Mouse (Mus musculus) small intestine, adult 10 weeks (tissue): ENCODE measurements around the gene Psme3. TPM values are rescaled to one million over a fixed set of nuclear protein-coding genes. Genes with fewer than 3 reads are reported as not detected.

Source experiments
- polyA plus RNA-seq: library from polyadenylated mRNA; stranded (reverse); fragments of 350-450 nt; fragmentation: Illumina TruSeq; extraction: RNeasy Lipid Tissue Mini Kit (QIAGEN cat#74804); gene quantifications from one replicate; pipeline ENCODE4 v1.2.3, GENCODE M21; 2014; ENCODE audit warnings: low replicate concordance

Gene Psme3
- 194 TPM for polyA plus RNA-seq

DNA sequence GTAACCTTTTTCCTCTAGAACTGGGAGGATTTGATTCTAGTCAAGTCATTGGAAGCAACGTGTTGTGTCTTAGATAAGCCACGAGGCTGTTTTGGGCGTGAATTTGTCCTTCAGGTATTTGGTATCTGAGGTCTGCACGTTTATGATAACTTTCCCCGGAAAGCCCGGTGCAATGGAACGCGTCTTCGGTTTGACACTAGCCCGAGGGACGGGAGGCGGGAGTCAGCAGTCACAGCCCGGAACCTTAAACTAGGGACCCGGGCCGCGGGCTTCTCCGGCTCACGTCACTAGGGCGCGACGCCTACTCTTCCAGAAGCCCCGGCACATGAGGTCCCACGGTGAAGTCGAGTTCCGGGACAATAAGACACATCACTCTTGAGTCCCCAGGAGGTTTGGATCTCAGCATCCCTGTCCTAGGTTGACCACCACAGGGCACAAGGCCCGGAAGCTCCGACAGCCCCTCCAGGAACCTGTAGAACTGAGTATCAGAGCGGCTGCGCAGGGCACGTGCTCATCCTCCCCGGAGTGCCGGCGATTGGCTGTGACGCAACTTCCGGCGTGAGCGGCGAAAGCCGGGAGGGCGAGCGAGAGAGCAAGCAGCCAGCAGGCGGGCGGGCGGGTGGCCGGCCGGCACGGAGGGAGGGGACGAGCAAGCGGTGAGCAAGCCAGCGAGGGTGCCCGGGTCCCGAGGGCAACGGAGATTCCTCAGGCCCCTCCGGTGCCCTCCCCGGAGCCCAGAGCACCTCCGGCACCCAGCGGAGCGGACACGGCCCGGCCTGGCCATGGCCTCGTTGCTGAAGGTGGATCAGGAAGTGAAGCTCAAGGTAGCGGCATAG, at the start of gene Psme3:
Gene Psme3 (plus strand): TSS at position 549 of the 836 bp plus-strand sequence.

DNA sequence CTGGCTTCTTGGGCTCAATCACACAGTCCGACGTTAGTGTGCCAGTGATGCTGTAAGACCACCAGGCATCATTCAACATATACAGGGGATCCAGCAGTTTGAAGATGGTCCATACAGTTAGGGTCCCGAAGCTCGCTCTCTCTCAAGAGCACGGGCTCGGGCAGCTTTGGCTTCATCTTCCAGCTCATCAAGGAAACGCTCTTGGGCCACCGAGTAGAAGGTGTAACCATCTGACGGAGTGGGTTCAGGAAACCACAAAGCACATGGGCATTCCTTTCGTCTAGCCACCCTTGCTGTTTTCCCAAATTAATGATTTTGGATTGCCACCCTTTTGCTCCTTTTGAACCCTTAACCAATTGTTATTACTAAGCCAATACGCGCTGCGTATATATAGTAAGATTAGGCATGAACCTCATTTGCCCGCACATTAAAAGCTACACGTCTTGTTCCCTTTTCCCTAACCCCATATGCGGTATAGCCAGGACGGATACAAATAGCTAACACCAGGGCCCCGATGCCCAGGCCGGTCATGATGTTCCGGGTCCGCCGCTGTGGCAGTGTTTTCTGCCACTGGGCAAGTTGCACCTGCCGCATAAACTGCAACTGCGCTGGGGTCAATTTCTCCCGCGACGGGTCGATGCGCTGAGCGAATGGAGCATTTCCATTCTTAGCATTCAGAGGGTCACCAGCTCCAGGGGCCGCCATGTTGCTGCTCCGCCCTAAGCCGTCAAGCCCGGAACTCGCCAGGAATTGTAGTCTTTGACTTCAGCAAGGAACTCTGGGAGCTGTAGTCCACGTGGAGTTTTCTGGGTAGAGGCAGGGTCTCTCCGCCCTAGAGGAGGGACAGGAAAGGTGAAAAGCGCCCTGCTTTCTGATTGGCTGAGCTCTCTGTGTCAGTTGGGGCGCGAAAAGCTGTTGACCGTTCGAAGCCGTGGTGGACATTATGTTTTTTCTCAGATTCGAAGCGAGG, 37.5 kb upstream of the Psme3 start, which contains the start of the genes Cntd1 and Coa3:
Gene Cntd1 (plus strand): TSS at position 790 of the 970 bp plus-strand sequence.
Gene Coa3 (minus strand): TSS at position 892 of the 970 bp plus-strand sequence.

DNA sequence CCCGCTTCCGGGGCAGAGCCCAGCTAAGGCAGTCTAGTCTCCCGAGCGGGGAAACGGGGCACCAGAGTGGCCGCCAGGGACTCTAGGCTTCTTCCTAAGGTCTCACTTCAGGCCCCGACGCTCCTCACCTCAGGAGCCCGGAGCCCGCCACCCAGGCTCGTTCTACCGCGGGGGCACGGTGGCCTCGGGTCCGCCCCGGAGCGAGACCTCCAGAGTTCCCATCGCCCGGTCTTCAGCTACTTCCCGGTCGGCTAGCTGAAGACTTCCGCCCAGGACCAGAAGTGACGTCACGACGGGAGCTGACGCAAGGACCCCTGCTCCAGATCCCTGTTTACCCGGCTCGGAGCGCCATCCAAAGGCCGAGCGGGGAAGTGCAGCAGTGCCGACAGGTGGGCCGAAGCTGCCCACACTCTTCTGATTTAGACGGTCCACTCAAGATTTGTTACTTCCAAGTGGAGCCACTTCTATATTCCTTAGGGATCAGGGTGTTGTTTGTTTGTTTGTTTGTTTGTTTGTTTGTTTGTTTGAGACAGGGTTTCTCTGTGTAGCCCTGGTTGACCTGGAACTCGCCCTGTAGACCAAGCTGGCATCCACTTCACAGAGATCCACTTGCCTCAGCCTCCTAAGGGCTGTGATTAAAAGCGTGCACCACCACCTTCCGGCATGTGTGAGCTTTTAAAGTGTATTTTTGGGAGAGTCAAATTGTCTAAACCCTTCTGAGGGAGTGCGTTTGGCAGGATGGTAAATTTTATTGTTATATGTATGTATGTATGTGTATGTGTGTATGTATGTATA, 13.8 kb upstream of the Psme3 start, which contains the start of gene Becn1:
Gene Becn1 (minus strand): TSS at position 283 of the 795 bp plus-strand sequence.

DNA sequence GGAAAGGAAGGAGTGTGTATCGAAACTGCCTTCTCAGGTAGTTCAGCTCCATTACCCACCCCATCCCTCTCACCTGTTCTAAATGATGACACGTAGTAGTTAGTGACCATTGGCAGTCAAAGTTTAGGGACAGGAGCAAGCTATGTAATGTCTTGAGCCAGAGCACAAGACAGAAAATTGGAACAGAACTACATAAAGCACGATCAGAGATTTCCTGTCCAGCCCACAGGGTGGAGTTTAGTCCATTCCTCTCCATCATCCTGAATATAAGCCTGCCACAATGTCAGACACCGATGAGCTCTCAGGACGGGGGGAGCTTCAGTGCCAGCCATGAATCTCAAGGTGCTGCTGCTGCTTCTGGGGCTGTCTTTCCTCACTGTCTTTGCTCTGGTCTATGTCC, 8.8 kb downstream of the Psme3 start, which contains the start of gene Aoc2:
Gene Aoc2 (plus strand): TSS at position 301 of the 400 bp plus-strand sequence.

DNA sequence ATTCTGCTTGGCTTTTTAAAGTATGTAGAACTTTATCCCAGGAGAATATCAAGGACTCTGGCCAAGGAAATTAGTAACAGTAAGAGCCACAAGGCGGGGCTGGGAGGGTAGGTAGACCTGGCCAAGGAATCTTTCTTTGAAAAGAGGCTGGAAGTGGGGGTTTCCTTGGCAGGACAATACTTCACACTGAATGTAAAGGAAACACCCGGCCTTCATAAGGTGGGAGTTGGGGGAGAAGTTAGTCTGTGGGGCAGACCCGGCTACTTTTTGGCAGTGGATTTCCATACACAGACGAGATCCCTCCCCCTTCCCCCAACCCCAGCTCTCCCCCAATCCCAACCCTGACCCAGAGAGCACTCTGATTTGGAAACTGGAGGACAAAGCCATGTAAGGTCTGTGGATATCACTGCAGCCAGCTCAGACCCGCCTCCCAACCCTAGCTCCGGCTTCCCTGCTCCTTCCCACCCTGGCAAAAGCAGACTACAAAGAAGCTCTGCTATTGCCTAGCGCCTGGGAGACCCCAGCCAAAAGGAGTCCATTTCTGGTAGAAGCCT, 14.4 kb downstream of the Psme3 start, which contains the start of gene Aoc3:
Gene Aoc3 (plus strand): TSS at position 235 of the 554 bp plus-strand sequence.

DNA sequence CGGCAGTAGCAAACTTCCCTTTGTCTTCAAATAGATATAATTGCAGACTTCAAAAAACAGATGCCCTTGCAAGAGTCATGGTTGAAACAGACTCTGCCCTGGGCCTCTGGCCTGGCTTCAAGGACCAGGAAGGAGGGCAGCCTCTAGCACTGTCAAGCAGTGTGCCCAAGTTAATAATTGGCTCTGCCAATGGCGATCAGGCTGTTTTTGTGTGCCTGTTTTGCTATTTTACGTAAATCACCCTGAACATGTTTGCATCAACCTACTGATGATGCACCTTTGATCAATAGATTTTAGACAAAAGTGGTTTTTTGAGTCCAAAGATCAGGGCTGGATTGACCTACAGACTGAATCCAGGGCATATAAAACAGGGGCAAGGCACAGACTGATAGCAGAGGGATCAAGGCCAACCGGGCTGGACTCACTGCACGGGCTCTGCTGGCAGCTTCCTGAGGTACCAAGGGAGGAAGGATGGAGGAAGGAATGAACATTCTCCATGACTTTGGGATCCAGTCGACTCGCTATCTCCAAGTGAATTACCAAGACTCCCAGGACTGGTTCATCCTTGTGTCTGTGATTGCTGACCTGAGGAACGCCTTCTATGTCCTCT, 51.4 kb downstream of the Psme3 start, which contains the start of gene G6pc:
Gene G6pc (plus strand): TSS at position 236 of the 610 bp plus-strand sequence.

Other genes starting within 250 kb of the Psme3 start
- gene Naglu, start 246.2 kb upstream of the Psme3 start, polyA plus RNA-seq, result not detected
- not detected for gene Hsd17b1, start 237.8 kb upstream of the Psme3 start, polyA plus RNA-seq
- 0.59 TPM for gene Coasy, start 233.6 kb upstream of the Psme3 start, polyA plus RNA-seq
- gene Mlx, start 228.9 kb upstream of the Psme3 start, polyA plus RNA-seq, result 98.3 TPM
- 0.52 TPM for gene Psmc3ip, start 220.8 kb upstream of the Psme3 start, polyA plus RNA-seq
- gene Retreg3, start 196.3 kb upstream of the Psme3 start, polyA plus RNA-seq, result 33.3 TPM
- 0.82 TPM for gene Tubg1, start 196.3 kb upstream of the Psme3 start, polyA plus RNA-seq
- gene Tubg2, start 160.3 kb upstream of the Psme3 start, polyA plus RNA-seq, result not detected
- gene Cntnap1, start 145.7 kb upstream of the Psme3 start, polyA plus RNA-seq, result 0.22 TPM
- gene Plekhh3, start 144.9 kb upstream of the Psme3 start, polyA plus RNA-seq, result 0.52 TPM
- not detected for gene Ccr10, start 140.8 kb upstream of the Psme3 start, polyA plus RNA-seq
- gene Ezh1, start 89.8 kb upstream of the Psme3 start, polyA plus RNA-seq, result 22.1 TPM
- 1.6 TPM for gene Ramp2, start 70.2 kb upstream of the Psme3 start, polyA plus RNA-seq
- gene Vps25, start 62.5 kb upstream of the Psme3 start, polyA plus RNA-seq, result 73.6 TPM
- not detected for gene Wnk4, start 55.6 kb upstream of the Psme3 start, polyA plus RNA-seq
- gene Cntd1, start 37.2 kb upstream of the Psme3 start, polyA plus RNA-seq, result 2.6 TPM
- 4.3 TPM for gene Coa3, start 37.1 kb upstream of the Psme3 start, polyA plus RNA-seq
- 158 TPM for gene Becn1, start 13.9 kb upstream of the Psme3 start, polyA plus RNA-seq
- gene Aoc2, start 8.8 kb downstream of the Psme3 start, polyA plus RNA-seq, result 0.59 TPM
- 8.7 TPM for gene Aoc3, start 14.4 kb downstream of the Psme3 start, polyA plus RNA-seq
- gene G6pc, start 51.3 kb downstream of the Psme3 start, polyA plus RNA-seq, result 126 TPM
- gene Aarsd1, start 101.4 kb downstream of the Psme3 start, polyA plus RNA-seq, result 2.6 TPM
- 0.33 TPM for gene Gm27029, start 108.6 kb downstream of the Psme3 start, polyA plus RNA-seq
- gene Rundc1, start 108.9 kb downstream of the Psme3 start, polyA plus RNA-seq, result 2.7 TPM
- 0.30 TPM for gene Ptges3l, start 109.1 kb downstream of the Psme3 start, polyA plus RNA-seq
- 50.2 TPM for gene Rpl27, start 126.1 kb downstream of the Psme3 start, polyA plus RNA-seq
- 4.6 TPM for gene Ifi35, start 132.2 kb downstream of the Psme3 start, polyA plus RNA-seq
- 14.3 TPM for gene Rnd2, start 148.8 kb downstream of the Psme3 start, polyA plus RNA-seq
- 1.1 TPM for gene Vat1, start 150.0 kb downstream of the Psme3 start, polyA plus RNA-seq
- gene Brca1, start 235.7 kb downstream of the Psme3 start, polyA plus RNA-seq, result 5.6 TPM
- 182 TPM for gene Nbr1, start 235.9 kb downstream of the Psme3 start, polyA plus RNA-seq